Mouse (Mus musculus): ENCODE data around the gene Egfl7.

Gene Egfl7

GRCm38 (mm10) chr2:26570034-26570433 lies 9.8 kb upstream of the Egfl7 start:
- DNase-seq (ENCODE audit: low read depth) = no peak

- DNase-seq (ENCODE audit: low read depth) = no peak
Observed at GRCm38 (mm10) chr2:26571400-26571799, 8.4 kb upstream of the Egfl7 start.

DNA sequence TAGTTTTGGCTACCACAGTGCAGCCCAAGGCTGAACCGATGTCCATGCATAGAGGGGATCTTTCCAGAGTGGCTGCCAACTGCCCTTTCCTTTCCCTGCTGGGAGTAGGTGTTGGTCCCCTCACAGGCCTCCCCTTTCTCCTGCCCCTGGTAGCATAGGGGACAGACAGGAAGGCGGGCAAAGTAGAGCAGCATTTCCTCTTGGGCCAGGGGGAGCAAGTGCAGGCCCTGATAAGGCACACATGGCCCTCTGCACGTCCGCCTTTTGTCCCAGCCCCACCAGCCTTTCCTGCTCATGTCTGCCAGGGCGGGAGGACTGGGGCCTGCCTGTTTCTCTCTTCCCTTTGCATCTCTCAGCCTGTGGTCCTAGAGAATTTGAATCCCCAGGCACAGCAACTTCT lies 8.0 kb upstream of the Egfl7 start:
- no peak for DNase-seq (ENCODE audit: low read depth)

- DNase-seq (ENCODE audit: low read depth) = no peak
Observed at GRCm38 (mm10) chr2:26573396-26573795, 6.4 kb upstream of the Egfl7 start.

DNA sequence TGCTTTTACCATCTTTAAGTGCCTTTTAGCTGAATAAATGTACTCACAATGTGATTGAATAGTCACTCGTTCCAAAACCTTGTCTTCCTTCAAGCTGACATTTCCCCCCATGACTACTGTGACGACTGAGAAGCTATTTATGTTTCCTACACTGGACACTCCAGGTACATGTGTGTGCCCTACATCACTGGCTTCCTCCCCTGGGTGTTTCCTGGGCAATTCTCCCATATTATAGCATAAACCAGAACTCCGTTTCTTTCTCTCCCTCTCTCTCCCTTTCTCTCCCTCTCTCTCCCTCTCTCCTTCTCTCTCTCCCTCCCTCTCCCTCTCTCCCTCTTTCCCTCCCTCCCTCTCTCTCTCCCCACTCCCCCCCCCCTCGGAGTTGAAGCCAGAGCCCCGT lies 6.0 kb upstream of the Egfl7 start:
- no peak for DNase-seq (ENCODE audit: low read depth)

GRCm38 (mm10) chr2:26574862-26575261 lies 5.0 kb upstream of the Egfl7 start:
- no peak for DNase-seq (ENCODE audit: low read depth)

- DNase-seq (ENCODE audit: low read depth) = no peak
Observed at GRCm38 (mm10) chr2:26575378-26575777, 4.4 kb upstream of the Egfl7 start.

GRCm38 (mm10) chr2:26575865-26576264 lies 3.9 kb upstream of the Egfl7 start:
- DNase-seq (ENCODE audit: low read depth) = peak; percentile 35

GRCm38 (mm10) chr2:26576462-26576861 lies 3.4 kb upstream of the Egfl7 start:
- DNase-seq (ENCODE audit: low read depth) = peak; percentile 40

GRCm38 (mm10) chr2:26578369-26578768 lies 1.4 kb upstream of the Egfl7 start:
- no peak for DNase-seq (ENCODE audit: low read depth)

GRCm38 (mm10) chr2:26580751-26581150 lies 937 bp downstream of the Egfl7 start:
- no peak for DNase-seq (ENCODE audit: low read depth)

DNA sequence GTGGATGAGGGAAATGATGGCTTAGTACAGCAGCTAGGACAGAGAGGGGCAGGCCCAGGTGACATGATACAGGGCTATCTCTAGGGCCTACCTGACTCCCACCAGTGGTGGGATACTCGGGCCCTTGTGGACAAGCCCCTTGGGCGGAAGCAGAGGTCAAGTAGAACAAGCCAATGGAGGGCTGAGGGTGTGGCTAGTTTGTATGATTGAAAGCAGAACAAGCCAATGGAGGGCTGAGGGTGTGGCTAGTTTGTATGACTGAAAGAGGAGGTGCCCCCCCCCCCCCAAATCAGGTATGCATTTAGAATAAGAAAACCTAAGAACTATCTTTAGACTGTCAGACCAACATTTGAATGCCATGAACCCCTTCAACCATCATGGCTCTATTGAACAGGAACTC lies 2.4 kb downstream of the Egfl7 start:
- no peak for DNase-seq (ENCODE audit: low read depth)

GRCm38 (mm10) chr2:26582741-26583140 lies 2.9 kb downstream of the Egfl7 start:
- DNase-seq (ENCODE audit: low read depth) = no peak

DNA sequence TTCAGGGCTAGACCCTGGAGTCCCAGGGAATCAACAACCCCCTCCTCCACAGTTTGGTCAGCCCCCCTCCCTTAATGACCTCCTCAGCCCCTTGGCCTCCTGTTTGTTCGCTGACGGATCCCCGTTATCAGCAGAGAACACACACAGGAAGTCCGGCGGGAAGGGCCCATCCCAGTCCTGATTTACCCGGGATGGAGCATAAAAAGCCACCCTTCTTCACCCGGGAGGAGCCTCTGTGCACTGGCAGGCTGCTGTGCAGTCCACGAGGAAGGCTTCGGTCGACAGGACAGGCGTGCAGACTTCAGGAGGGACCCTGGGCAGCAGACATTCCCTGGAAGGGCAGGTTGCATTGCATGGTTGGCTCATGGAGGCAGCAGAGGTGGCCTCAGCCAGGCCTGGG lies 3.8 kb downstream of the Egfl7 start:
- no peak for DNase-seq (ENCODE audit: low read depth)

DNA sequence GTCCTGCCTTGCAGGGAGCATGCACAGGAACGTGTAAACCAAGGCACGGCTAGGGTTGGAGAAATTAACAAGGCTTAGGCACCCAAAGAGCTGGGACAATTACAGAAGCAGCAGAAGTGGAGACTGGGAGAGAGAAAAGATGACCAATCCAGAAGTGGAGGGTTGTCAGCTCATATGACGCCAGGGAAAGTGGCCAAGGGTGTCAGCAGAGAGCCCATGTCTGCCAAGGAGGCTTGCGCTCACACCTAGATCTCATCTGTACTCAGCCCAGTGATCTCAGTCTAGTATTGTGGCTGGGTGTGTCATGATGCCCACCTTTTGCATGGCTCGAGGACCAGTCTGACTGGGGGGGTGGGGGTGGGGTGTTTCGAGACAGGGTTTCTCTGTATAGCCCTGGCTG lies 5.9 kb downstream of the Egfl7 start:
- DNase-seq (ENCODE audit: low read depth) = no peak

DNA sequence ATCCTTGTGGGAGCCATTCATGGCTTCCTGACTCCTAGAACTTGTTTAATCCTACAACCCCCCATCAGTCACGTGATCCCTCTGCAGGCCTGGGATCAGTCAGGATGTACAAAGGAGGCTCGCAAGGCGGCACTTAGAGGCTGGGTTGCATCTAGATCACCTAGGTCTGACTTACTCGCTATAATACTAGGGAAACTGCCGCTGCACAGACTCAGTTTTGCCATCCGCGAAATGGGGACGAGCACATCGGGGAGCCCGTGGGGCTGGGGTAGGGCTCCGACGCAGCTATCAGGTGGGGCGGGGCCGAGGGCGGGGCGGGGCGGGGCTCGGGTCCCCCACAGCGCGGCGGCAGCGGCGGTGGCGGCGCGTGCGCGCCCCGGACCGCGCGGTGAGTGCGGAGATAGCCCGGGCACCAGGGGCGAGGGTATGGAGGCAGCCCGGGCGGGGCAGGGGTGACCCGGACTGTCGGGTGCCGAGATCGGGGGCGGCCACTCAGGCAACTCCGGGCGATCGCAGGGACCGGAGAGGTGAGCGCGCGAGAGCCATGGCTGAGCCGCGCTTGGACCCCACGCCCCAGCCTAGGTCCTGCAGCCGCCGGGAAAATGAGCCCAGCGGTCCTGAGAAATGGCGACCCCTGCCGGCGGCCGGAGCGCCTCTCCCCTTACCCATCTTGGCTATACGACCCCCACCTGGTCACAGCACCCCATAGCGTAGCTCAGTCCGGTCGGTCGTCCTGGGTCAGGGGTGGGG lies 6.7 kb downstream of the Egfl7 start, which contains the start of gene Gm20532:
Gene Gm20532 (plus strand): TSS at position 346 of the 750 bp plus-strand sequence.
- DNase-seq (ENCODE audit: low read depth) = peak; percentile 43

GRCm38 (mm10) chr2:26587044-26587405 lies 7.2 kb downstream of the Egfl7 start:
- peak; percentile 43 for DNase-seq (ENCODE audit: low read depth)

DNA sequence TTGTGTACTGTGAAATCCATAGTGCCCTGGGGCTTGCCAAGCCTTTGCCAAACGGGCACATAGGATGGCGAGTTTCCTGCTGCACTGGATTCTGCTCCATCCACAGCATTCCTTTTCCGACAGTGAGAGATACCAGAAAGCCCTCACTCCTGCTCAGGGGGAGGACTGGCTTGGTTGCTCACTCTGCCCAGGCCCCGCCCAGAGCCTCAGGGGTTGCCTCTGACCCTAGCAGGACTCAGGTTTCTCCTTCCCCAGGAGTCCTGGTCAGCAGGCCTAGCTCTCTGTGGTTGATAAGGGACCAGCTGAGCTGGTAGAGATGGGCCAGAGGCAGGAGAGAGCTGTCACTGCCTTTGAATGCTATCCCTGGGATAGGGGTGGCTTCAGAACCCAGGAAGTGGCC lies 8.8 kb downstream of the Egfl7 start:
- no peak for DNase-seq (ENCODE audit: low read depth)

GRCm38 (mm10) chr2:26589284-26589683 lies 9.5 kb downstream of the Egfl7 start:
- DNase-seq (ENCODE audit: low read depth) = no peak

- DNase-seq (ENCODE audit: low read depth) = no peak
Observed at GRCm38 (mm10) chr2:26590282-26590681, 10.5 kb downstream of the Egfl7 start.

GRCm38 (mm10) chr2:26590962-26591361 lies 11.1 kb downstream of the Egfl7 start:
- DNase-seq (ENCODE audit: low read depth) = no peak

- DNase-seq (ENCODE audit: low read depth) = no peak
Observed at GRCm38 (mm10) chr2:26591416-26591815, 11.6 kb downstream of the Egfl7 start.

DNA sequence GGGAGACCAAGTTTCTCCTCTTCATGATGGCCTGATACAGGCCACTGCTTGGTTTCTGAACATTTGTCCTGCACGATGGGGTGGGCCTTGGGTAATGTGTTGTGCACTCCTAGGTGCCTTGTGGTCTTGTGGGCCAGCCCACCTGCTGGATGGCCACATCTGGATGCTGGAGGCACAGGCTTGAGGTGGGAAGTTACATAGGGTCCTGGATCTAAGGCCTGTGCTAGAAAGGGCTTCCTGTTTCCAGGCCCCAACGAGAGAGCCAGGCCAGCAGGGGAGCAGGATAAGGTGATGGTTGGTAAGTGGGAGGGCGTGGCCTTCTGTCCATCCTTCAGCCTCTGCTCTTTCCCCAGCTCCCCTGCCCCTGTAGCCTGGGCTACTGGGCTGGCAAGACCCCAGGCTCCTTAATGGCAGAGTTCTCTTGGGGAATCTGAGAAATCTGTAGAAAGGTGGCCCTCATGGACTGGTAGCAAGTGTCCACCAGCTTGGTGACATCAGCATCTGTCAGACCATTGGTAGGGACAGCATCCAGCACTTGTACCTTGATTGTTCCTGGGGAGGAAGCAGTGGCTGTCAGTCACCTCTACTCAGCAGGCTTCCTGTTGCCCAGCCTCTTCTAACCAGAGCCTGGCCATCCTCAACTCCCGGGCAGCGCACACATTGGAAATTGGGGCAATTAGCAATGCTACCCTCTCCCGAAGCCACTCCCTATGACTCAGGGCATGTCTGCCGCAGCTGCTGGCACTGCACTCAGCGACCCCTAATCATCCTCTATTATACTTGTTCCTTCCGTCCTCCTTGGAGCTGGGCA lies 13.6 kb downstream of the Egfl7 start:
- no peak for DNase-seq (ENCODE audit: low read depth)

DNA sequence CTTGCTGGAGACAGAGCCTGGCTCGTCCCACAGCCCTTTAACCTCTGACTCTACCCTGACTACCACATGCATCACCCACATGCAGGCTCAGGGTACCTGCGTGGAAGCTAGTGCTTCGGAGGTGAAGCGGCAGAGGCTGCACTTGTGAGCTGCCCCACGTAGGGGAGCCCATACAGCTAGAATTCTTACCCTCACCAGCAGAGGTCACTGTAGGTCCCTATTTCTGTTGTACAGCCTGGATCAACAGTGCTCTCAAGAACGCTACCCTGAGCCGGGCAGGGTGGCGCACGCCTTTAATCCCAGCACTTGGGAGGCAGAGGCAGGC lies 14.2 kb downstream of the Egfl7 start:
- peak; percentile 69 for DNase-seq (ENCODE audit: low read depth)
